ENCODE assay signal across 9 mouse cellular contexts in genomic region chr13:112088312-112088771, GRCm38 (mm10).
DNase-seq lines count a peak whose midpoint lies in the region; ATAC-seq and TF ChIP-seq lines count a peak whose summit lies in the region.
"Had no signal": no experiment of that assay in that cellular context is flagged by ENCODE, and none has a peak within 500 bp of the region (broad histone marks: within the 10 kb centered on the region; RNA-seq: fewer than 3 reads in every experiment).

No protein-coding gene starts in this region.

- H3K9ac ChIP-seq in forebrain, embryonic 12.5 days, result no peak overlapping the region
- no peak overlapping the region for H3K9ac ChIP-seq in forebrain, postnatal 0 days

- H3K4me3 ChIP-seq in forebrain, embryonic 12.5 days (replicated peaks), result no peak overlapping the region
- no peak overlapping the region for H3K4me3 ChIP-seq in forebrain, postnatal 0 days (ENCODE audit: low read depth, low read length)

- peaks cover 12% of the 10 kb centered on the region for H3K4me1 ChIP-seq in forebrain, embryonic 12.5 days
- no peaks in the 10 kb centered on the region for H3K4me1 ChIP-seq in forebrain, postnatal 0 days (ENCODE audit: insufficient read depth)

- H3K4me2 ChIP-seq in forebrain, embryonic 12.5 days, result no peak overlapping the region
- no peak overlapping the region for H3K4me2 ChIP-seq in forebrain, postnatal 0 days (ENCODE audit: low read depth)

- WGBS in forebrain, embryonic 12.5 days, result 18% methylated on average over 5 of the region's 5 CpGs
- WGBS in forebrain, postnatal 0 days, result 27% methylated on average over 5 of the region's 5 CpGs

- no peaks in the 10 kb centered on the region for H3K36me3 ChIP-seq in forebrain, embryonic 12.5 days (replicated peaks)
- no peaks in the 10 kb centered on the region for H3K36me3 ChIP-seq in forebrain, postnatal 0 days (ENCODE audit: insufficient read depth)

- ATAC-seq in forebrain, embryonic 12.5 days (ENCODE audit: low FRiP score), result peak; percentile 68
- no peak for ATAC-seq in forebrain, postnatal 0 days

- no peak for DNase-seq in forebrain, postnatal 0 days
- DNase-seq in heart, adult 18-20 months, result peak; percentile 78 to 85
- DNase-seq in kidney, postnatal 10 days, result peak; percentile 59
- DNase-seq in lung, postnatal 25 days (ENCODE audit: low spot score), result peak; percentile 70
- no peak for DNase-seq in layer of hippocampus, postnatal 25 days (ENCODE audit: extremely low spot score in 1 of 2, low spot score in 1 of 2)
- DNase-seq in left cerebral cortex, adult 8-10 months (ENCODE audit: low spot score in 2 of 2), result no peak
- no peak for DNase-seq in cerebellum, adult 18-20 months

- no peak overlapping the region for H3K27ac ChIP-seq in forebrain, embryonic 12.5 days
- no peak overlapping the region for H3K27ac ChIP-seq in forebrain, postnatal 0 days (ENCODE audit: low read depth, low read length)

- no peaks in the 10 kb centered on the region for H3K9me3 ChIP-seq in forebrain, embryonic 12.5 days
- no peaks in the 10 kb centered on the region for H3K9me3 ChIP-seq in forebrain, postnatal 0 days (ENCODE audit: low read length)

- H3K27me3 ChIP-seq in forebrain, embryonic 12.5 days, result no peaks in the 10 kb centered on the region
- H3K27me3 ChIP-seq in forebrain, postnatal 0 days (ENCODE audit: insufficient read depth, low read length), result no peaks in the 10 kb centered on the region; the same call in 1 of the 2 replicates
- H3K27me3 ChIP-seq: CH12.LX had no signal

- no peak for TF ChIP-seq CTCF in forebrain, postnatal 0 days (IDR thresholded peaks at IDR 0.05; ENCODE audit: low read depth)

Comparison
In these comparisons a context has a peak if more than half of its experiments do, and no peak if none do; other contexts are left out.
1. DNase-seq: peak in heart, adult 18-20 months (2 of 2), kidney, postnatal 10 days (single experiment) and lung, postnatal 25 days (single experiment); none in forebrain, postnatal 0 days (single experiment), layer of hippocampus, postnatal 25 days (0 of 2), left cerebral cortex, adult 8-10 months (0 of 2) and cerebellum, adult 18-20 months (0 of 2).